Mouse (Mus musculus) heart, adult 2 months (tissue): ENCODE results near the gene Ankrd13a.

Experiments used
- CTCF ChIP-seq: fragments of 200-600 bp; IDR thresholded peaks from 2 replicates; pipeline ENCODE4 v1.8.1; 2022; ENCODE audit warnings: antibody characterized with exemption, mild to moderate bottlenecking, moderate library complexity
- POLR2A ChIP-seq: fragments of 200-500 bp; IDR thresholded peaks from 2 replicates; pipeline ENCODE4 v1.6.1; 2011; ENCODE audit warnings: mild to moderate bottlenecking, low read depth, low read length, control low read depth; ENCODE audit not compliant: insufficient read depth

DNA sequence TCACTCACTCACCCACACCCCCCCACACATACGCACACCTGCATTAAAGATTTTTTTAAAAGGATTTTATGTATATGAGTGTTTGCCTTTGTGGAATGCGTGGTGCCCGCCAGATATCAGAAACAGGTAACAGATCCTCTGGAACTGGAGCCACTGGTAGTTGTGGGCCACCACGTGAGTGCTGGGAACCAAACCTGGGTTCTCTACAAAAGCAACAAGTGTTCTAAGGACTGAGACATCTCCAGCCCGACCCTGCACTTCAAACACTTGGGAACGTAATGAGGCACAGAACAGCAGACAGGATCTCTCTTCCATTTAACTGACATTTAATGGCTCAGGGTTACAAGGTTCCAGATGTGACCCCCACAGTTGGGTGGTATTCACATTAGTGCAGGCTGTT, 33.4 kb downstream of the Ankrd13a start:
- TF ChIP-seq CTCF (no peak), POLR2A (no peak)
